Mouse (Mus musculus): ENCODE results near the gene Cbx7. TPM values are rescaled to one million over a fixed set of nuclear protein-coding genes. Genes with fewer than 3 reads are reported as not detected.

Gene Cbx7
- total and polyA plus RNA-seq, 3 experiments = 2.9 to 11.1 TPM; not detected in 1

DNA sequence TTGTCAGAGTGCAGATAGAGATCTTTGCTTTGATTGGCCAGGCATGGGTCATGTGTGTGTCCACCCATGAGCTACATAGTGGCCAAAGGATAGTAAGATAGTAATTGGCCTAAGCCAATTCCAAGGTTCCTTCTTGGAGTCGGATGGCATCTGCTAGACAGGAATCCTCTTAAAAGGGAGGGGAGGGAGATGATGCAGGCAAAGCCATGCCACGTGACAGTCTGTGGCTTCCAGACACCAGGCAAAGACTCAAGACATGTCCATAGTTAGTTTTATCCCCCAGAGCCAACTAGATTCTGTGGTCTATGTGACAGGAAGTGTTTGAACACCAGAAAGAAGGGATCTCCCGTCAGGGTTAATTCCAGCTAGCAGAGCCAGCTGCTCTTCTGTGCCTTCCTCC lies 12.5 kb downstream of the Cbx7 start:
- Histone ChIP-seq H3K4me1 (ENCODE audit: control insufficient read depth in 1 of 2, insufficient read depth in 2 of 2, low read length in 2 of 2) (no peaks in the 10 kb centered on the region), H3K27me3 (ENCODE audit: control insufficient read depth in 1 of 2, insufficient read depth in 2 of 2, low read length in 2 of 2) (no peaks in the 10 kb centered on the region), H3K9me3 (replicated peaks; ENCODE audit: insufficient read depth, low read length) (no peaks in the 10 kb centered on the region), H3K36me3 (ENCODE audit: control insufficient read depth in 1 of 2, insufficient read depth in 2 of 2, low read length in 2 of 2) (no peaks in the 10 kb centered on the region), H3K4me3 (ENCODE audit: control insufficient read depth in 1 of 2, insufficient read depth in 1 of 2, low read depth in 2 of 2, low read length in 2 of 2) (no peak overlapping the region), H3K27ac (ENCODE audit: control insufficient read depth, low read depth, low read length) (no peak overlapping the region), H3K9ac (ENCODE audit: control insufficient read depth, low read depth, low read length, poor library complexity, severe bottlenecking) (no peak overlapping the region), H3K79me2 (ENCODE audit: control insufficient read depth, insufficient read depth, low read length, poor library complexity) (no peaks in the 10 kb centered on the region)
- TF ChIP-seq ZNF384 (IDR thresholded peaks at IDR 0.05; ENCODE audit: low read depth, low read length) (no peak), HCFC1 (IDR thresholded peaks at IDR 0.05; ENCODE audit: low read depth, low read length) (no peak), MYB (IDR thresholded peaks at IDR 0.05; ENCODE audit: low read depth, low read length) (no peak), ZC3H11A (IDR thresholded peaks at IDR 0.05; ENCODE audit: low read depth, low read length) (no peak), TCF12 (IDR thresholded peaks at IDR 0.05; ENCODE audit: low read depth, low read length) (no peak), EP300 (IDR thresholded peaks at IDR 0.05; ENCODE audit: low read depth in 1 of 2, low read length in 2 of 2) (no peak), TBP (IDR thresholded peaks at IDR 0.05; ENCODE audit: low read depth, low read length) (no peak), USF1 (IDR thresholded peaks at IDR 0.05; ENCODE audit: low read depth, low read length) (no peak), ELF1 (IDR thresholded peaks at IDR 0.05; ENCODE audit: low read depth, low read length) (no peak), NELFE (IDR thresholded peaks at IDR 0.05; ENCODE audit: low read depth, low read length) (no peak), MAZ (IDR thresholded peaks at IDR 0.05; ENCODE audit: low read depth, low read length) (no peak)
- DNase-seq (ENCODE audit: low read depth, low spot score) = no peak

DNA sequence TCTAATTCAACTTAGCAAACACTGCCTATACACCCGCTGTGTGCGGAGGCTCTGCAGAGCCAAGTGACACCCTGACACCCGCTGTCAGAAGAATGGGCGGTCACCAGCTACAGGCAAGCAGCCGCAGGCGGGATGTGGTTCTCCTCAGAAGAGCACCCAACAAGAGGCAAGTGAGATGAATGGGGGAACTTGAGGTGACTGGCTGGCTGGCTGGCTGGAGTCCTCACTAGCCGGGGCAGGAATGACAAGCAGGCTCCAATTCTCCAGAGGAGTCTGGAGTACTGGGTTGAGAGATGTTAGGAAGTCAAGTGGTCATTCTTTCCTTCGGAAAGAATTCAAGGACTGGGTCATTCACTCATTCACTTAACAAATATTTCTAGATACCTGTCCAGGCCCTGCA lies 14.4 kb downstream of the Cbx7 start:
- DNase-seq (ENCODE audit: low read depth, low spot score) = no peak
- Histone ChIP-seq H3K9ac (ENCODE audit: control insufficient read depth, low read depth, low read length, poor library complexity, severe bottlenecking) (no peak overlapping the region), H3K9me3 (replicated peaks; ENCODE audit: insufficient read depth, low read length) (no peaks in the 10 kb centered on the region), H3K79me2 (ENCODE audit: control insufficient read depth, insufficient read depth, low read length, poor library complexity) (no peaks in the 10 kb centered on the region), H3K4me1 (ENCODE audit: control insufficient read depth in 1 of 2, insufficient read depth in 2 of 2, low read length in 2 of 2) (no peaks in the 10 kb centered on the region), H3K4me3 (ENCODE audit: control insufficient read depth in 1 of 2, insufficient read depth in 1 of 2, low read depth in 2 of 2, low read length in 2 of 2) (no peak overlapping the region), H3K27ac (ENCODE audit: control insufficient read depth, low read depth, low read length) (no peak overlapping the region), H3K27me3 (ENCODE audit: control insufficient read depth in 1 of 2, insufficient read depth in 2 of 2, low read length in 2 of 2) (no peaks in the 10 kb centered on the region), H3K36me3 (ENCODE audit: control insufficient read depth in 1 of 2, insufficient read depth in 2 of 2, low read length in 2 of 2) (no peaks in the 10 kb centered on the region)
- TF ChIP-seq GABPA (IDR thresholded peaks at IDR 0.05; ENCODE audit: low read depth, low read length) = no peak
- TF ChIP-seq MYC (IDR thresholded peaks at IDR 0.05; ENCODE audit: low read depth, low read length) = no peak
- TF ChIP-seq ZMIZ1 (IDR thresholded peaks at IDR 0.05; ENCODE audit: low read depth, low read length) = no peak
- TF ChIP-seq RAD21 (IDR thresholded peaks at IDR 0.05; ENCODE audit: low read depth, low read length) = no peak
- TF ChIP-seq TAL1 (IDR thresholded peaks at IDR 0.05; ENCODE audit: low read length) = no peak
- no peak for TF ChIP-seq NRF1 (IDR thresholded peaks at IDR 0.05; ENCODE audit: insufficient read depth, low read depth, low read length, poor library complexity, severe bottlenecking)

Measured in MEL (cell line).